Mouse (Mus musculus) lung, postnatal 36 days (tissue): Measurements from ENCODE around the gene Tpst2.
A peak's percentile ranks its signal among the peaks of the same experiment; 100 is the strongest.

Experiments
- DNase-seq: peaks from one replicate; pipeline ENCODE4 v3.0.0; 2022; ENCODE audit warnings: mixed read lengths

Gene Tpst2

DNA sequence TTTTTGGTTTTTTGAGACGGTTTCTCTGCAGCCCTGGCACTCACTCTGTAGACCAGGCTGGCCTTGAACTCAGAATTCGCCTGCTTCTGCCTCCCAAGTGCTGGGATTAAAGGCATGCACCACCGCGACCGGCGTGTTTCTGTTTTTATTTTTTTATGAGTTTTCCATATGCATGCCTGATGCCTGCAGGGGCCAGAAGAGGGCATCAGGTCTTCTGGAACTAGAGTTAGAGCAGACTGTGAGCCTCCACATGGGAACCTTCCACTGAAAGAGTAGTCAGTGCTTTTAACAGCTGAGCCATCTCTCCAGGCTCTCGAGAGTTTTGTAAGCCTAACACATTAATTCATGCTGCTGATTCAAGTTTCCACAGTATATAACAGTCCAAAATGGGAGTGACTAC lies 62.7 kb downstream of the Tpst2 start:
- DNase-seq = no peak

DNA sequence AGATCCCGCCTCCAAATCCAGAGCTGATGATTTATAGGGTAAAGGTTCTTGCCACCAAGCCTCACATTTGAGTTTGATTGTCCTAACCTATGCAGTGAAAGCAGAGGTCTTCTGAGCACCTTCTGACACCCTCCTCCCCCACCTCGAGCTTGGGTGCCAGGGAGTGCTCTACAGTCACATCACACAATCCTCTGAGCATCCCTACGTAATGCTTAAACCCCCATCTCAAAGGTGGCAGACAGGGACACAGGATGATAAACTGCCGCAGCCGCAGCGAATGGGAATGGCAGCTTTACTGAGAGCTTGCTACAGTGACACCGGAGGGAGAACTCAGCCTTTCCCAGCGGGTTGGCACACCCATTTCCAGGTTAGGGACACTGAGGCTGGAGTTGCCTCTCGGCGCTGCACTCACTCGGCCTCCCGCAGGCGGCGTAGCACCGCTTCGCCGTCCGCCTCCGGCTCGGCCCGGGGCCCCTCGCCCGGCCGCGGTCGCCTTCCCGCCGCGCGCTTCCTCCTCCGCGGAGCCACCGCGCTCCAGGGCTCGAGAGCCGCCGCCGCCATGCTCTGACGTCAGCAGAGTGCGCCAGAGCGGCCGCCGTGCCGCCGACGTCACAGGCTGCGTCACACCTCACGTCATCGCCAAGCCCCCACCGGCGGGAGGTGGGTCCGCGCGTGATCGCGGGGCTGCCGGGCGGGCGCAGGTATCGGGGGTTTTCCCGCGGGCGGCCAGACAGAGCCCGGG lies 66.1 kb downstream of the Tpst2 start, which contains the start of the genes Srrd and Hps4:
Srrd (minus strand) TSS at position 578 of the 742 bp plus-strand sequence.
Hps4 (plus strand) TSS at position 621 of the 742 bp plus-strand sequence.
- DNase-seq = peak; percentile 82

DNA sequence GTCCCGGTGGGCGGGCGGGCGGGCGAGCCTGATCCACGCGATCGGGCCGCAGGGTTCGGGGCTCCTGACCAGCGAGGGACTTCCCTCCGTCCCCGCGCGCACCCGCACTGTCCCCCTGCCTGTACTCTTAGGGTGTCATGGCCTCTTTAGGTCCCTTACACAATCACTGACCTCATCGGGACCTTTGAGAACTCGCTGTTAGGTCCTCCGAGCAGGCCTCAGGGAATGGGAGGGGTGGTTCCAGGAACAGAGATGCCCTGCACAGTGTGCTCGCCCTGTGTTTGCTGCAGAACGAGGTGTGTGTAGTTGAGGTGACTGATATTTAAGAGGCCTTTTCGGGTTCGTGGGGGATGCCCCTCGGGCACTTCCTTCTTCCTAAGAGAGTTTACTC lies 66.7 kb downstream of the Tpst2 start:
- peak; percentile 51 for DNase-seq

DNA sequence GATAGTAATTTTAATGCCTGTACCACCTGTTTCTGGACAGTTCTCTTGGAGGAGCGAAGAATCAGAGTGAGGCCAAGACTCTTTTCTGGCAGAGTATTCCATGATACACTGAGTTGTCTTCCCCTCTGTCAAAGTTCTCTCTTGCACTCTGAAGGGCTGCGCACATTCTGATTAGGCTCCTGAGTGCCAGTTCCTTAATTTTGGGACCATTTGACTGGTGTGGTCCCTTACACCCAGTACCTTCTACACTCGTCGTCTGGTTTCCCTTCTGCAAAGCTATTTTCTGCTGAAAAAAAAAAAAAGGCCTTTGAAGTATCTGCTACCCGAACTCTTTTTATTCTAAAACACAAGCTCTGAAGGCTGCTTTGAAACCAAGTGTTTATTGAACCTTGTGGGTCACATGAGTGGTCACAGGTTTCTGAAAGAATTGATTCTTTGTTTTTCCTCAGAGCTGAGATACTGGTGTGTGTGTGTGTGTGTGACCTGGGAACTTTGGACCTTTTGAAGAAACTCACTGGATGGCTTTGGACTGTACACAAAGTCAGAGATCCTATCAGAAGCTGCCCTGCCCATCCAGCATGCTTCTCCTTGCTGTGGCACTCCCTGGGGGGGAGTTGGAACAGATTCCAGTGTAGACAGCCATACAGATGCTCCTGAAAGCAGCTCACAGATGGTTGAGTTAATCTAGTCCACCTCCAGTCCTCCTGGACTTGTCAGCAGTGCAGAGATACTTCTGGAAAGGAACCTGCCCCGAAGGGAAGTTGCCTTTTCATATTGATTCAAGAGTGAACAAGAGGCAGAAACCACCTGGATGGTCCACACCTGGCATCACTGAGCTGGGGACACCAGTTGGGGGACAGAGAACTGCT lies 67.8 kb downstream of the Tpst2 start:
- no peak for DNase-seq

DNA sequence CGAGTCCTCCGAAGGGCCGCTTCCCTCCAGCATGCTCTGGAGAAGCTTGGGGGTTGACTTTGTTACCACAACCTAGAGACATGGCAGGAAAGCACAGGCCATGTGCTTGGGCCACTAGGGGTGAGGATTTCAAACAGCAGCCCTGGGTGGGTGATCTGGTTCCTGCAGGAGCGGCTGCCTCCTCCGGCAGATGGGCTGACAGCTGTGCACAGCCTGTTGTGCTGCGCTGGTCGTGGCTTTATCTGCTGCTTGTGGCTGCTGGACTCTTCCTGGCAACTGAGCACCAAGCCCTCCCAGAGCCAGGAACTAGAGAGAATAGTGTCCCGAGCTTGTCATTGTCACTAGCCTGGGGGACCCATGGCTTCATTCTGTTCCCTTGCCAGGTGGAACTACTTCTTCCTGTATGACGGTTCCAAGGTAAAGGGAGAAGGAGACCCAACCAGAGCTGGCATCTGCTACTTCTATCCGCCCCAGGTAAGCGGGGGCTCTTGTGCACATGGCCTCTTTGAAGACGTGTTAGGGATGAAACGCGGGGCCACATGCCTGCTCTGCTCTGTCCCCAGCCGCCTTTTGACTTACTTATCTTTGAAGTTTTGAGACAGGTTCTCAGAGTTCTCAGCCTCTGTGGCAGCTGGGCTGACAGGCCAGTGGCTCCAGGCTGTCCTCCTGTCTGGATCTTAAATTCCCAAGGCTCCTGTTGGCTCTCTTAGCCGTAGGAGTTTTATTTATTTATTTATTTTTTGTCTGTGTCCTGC lies 69.9 kb downstream of the Tpst2 start:
- DNase-seq = no peak

DNA sequence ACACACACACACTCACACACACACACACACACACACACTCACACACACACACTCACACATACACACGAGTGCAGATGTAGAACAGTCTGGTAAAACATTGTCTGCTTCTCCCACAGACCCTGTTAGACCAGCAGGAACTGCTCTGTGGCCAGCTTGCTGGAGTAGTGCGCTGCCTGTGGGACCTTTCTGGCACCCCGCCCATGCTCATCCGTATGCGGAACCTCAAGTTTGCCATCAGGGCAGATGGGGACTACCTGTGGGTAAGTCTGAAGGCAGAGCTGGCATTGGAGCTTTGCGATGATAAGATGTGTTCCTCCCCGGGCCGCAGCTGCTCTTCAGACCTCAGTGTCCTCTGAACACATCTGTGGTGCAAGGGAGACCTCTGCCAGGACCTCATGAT lies 72.7 kb downstream of the Tpst2 start:
- no peak for DNase-seq

DNA sequence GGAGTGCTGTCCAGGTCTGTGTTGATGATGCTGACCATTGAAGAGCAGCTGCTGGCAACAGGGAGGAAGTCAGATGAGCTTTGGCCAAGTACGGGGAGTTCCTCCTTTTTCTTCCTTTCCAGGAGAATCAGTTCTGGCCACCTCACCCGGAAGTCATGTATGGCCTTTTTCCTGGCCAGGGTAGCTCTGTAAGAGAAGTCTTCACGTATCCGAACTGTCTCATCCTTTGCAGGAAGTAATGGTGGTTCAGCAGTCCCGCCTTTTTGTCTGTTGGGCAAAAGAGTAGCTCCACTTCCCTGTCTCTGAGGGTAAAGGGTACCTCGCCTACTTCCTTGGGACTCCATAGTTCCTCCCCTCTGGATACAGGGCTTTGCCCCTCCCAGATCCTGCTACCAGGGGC lies 79.0 kb downstream of the Tpst2 start:
- peak; percentile 24 for DNase-seq

DNA sequence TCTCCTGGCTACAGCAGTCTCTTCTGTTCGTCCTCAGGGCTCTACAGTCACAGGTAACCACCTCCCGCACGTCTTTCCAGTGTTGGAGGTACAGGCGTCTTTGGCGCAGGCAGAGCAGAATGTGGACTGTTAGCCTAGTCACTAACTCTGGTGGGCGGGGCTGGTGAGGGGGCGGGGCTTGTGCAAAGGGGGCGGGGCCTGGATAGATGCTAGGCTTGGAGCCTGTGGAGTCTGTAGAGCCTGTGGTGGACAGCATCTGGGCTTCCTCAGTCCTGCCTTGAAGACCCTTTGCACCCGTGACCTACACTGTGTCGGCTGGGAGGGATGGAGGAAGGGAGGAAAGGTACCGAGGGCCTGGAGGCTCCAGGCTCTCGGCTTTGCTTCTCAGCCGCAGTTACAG lies 79.4 kb downstream of the Tpst2 start, which contains the start of gene Gm6583:
Gm6583 (minus strand) TSS at position 124 of the 400 bp plus-strand sequence.
- no peak for DNase-seq

DNA sequence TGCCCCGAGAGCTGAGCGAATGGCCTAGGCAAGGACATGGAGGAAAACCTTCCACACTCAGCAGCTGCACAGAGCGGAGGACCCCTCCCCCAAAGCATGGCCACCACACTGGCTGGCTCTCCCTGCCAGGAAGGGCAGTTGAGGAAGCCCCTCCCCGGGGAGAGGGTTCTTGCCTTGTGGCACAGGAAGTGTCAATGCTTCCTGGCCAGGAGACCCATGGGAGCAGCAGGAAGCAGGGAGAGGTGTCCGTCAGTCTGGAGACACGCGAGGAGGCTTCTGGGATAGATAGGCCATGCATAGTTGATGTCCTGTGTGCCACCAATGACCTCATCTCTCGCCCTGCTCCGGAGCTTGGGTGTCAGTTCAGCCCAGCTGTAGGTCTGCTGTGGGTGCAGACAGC lies 79.8 kb downstream of the Tpst2 start:
- peak; percentile 53 for DNase-seq

DNA sequence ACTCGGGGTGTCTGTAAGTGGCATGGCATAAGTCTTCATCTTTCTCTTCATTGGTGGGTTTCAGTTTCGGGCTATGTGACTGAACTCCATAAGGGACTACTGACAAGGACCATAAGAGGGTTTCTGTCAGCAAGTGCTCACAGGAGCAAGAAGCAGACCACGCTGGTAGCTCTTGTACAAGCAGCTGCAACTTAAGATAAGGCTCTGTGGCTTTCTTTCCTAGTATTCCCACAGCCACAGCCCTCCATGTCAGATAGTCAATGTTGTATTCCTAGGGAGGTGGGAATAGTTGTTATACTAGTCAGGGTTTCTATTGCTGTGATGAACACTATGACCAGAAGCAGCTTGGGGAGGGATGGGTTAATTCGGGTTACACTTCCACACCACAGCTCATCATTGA lies 83.0 kb downstream of the Tpst2 start:
- DNase-seq = no peak

DNA sequence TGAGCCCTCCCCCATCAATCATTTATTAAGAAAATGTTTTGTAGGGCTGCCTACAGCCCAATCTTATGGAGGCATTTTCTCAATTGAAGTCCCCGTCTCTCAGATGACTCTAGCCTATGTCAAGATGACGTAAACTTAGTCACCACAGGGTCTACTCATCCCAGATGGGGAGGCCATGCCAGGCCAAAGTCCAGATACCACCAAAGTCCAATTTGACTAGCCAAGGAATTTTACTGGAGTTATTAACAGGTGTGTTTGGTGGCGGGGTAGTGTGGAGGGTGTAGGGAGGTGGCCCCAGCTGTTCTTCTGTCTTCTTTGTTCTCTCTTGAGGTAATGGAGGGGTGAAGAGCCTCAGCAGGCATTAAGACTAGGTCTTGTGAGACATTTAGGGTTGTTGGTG lies 83.6 kb downstream of the Tpst2 start:
- DNase-seq = no peak

DNA sequence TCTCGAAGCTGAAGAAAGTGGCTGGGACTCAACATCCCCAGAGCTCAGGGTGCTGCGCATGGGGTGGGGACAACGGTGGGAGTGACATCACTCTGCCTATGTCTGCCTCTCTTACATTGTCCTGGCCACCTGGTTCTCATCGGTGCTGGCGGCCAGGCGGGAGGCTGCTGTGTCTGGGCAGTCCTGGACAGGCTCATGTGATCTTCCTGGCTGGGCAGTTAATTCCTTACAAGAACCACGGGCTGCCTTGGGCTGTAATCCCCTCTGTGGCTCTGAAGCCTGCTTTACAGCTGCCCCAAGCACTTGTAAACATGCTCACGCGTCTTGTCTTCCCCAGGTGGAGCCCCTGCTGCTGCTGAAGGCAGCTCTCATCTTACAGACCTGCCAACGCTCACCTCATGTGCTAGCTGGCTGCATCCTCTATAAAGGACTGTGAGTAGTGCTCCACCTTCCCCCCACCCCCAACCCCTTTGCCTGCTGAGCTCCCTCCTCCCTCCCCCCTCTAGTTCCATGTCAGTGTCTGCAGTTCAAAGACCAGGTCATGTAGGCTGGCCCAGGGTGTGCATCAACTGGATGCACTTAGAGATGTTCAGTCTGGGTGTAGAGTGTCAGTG lies 87.8 kb downstream of the Tpst2 start:
- DNase-seq = no peak
